Mouse (Mus musculus) embryonic fibroblast, embryonic 13.5 days (primary cell): ENCODE measurements at regions not wholly inside any gene's neighbourhood (a gene's known extent, or its start where the extent isn't known, plus 50 kb on each side); places are given as distances from the start of the nearest gene placed in this dataset.

Experiments used
- H3K27ac ChIP-seq: 2 replicates; pipeline ENCODE4 v1.5.1; 2012; ENCODE audit warnings: low read length, control low read depth, inconsistent platforms; ENCODE audit not compliant: insufficient read depth
- H3K4me1 ChIP-seq: 2 replicates; pipeline ENCODE4 v1.6.1; 2011; ENCODE audit warnings: low read length; ENCODE audit not compliant: control insufficient read depth, insufficient read depth
- H3K4me3 ChIP-seq: 2 replicates; pipeline ENCODE4 v1.5.1; 2011; ENCODE audit warnings: mild to moderate bottlenecking, control low read depth, low read length; ENCODE audit not compliant: insufficient read depth
- CTCF ChIP-seq: IDR thresholded peaks from 2 replicates; pipeline ENCODE4 v1.5.1; 2011; ENCODE audit warnings: mild to moderate bottlenecking, control low read depth, low read length, moderate library complexity, borderline replicate concordance; ENCODE audit not compliant: insufficient read depth
- POLR2A ChIP-seq: IDR thresholded peaks from 2 replicates; pipeline ENCODE4 v1.6.1; 2011; ENCODE audit warnings: low read depth, mild to moderate bottlenecking, control low read depth, low read length, moderate library complexity

- H3K4me3 ChIP-seq: no peak overlapping the region
- no peak overlapping the region for H3K27ac ChIP-seq
- H3K4me1 ChIP-seq: no peaks in the 10 kb centered on the region
- no peak for TF ChIP-seq CTCF
- TF ChIP-seq POLR2A: no peak
Observed at GRCm38 (mm10) chr2:46492299-46492698, 1375.1 kb upstream of the Zeb2 start.

GRCm38 (mm10) chr2:46491081-46491480 is 1373.9 kb upstream of the Zeb2 start:
- no peaks in the 10 kb centered on the region for H3K4me1 ChIP-seq
- TF ChIP-seq POLR2A (no peak), CTCF (no peak)
- H3K27ac ChIP-seq: no peak overlapping the region
- H3K4me3 ChIP-seq: no peak overlapping the region

- Histone ChIP-seq H3K4me3 (no peak overlapping the region), H3K27ac (no peak overlapping the region), H3K4me1 (no peaks in the 10 kb centered on the region)
- TF ChIP-seq POLR2A: no peak
- no peak for TF ChIP-seq CTCF
Observed at GRCm38 (mm10) chr2:46468936-46469629, 1351.9 kb upstream of the Zeb2 start.

GRCm38 (mm10) chr2:46465389-46465788 is 1348.2 kb upstream of the Zeb2 start:
- Histone ChIP-seq H3K4me1 (no peaks in the 10 kb centered on the region), H3K27ac (no peak overlapping the region), H3K4me3 (no peak overlapping the region)
- no peak for TF ChIP-seq POLR2A
- TF ChIP-seq CTCF: no peak

- no peak overlapping the region for H3K27ac ChIP-seq
- H3K4me1 ChIP-seq: no peaks in the 10 kb centered on the region
- TF ChIP-seq CTCF (no peak), POLR2A (no peak)
- H3K4me3 ChIP-seq: no peak overlapping the region
Observed at GRCm38 (mm10) chr2:46464913-46465312, 1347.7 kb upstream of the Zeb2 start.

GRCm38 (mm10) chr2:46462670-46463069 is 1345.5 kb upstream of the Zeb2 start:
- TF ChIP-seq CTCF: no peak
- TF ChIP-seq POLR2A: no peak
- no peaks in the 10 kb centered on the region for H3K4me1 ChIP-seq

GRCm38 (mm10) chr2:46450698-46451097 is 1333.5 kb upstream of the Zeb2 start:
- no peak overlapping the region for H3K4me3 ChIP-seq
- TF ChIP-seq CTCF (no peak), POLR2A (no peak)
- H3K27ac ChIP-seq: no peak overlapping the region; the same call in 1 of the 2 replicates
- no peaks in the 10 kb centered on the region for H3K4me1 ChIP-seq

More at GRCm38 (mm10) chr2:46462670-46463069, 1345.5 kb upstream of the Zeb2 start:
- H3K27ac ChIP-seq: no peak overlapping the region
- H3K4me3 ChIP-seq: no peak overlapping the region

- Histone ChIP-seq H3K4me3 (no peak overlapping the region), H3K27ac (no peak overlapping the region), H3K4me1 (peaks cover 9% of the 10 kb centered on the region)
- TF ChIP-seq POLR2A (no peak), CTCF (no peak)
Observed at GRCm38 (mm10) chr2:46445306-46445705, 1328.1 kb upstream of the Zeb2 start.

- Histone ChIP-seq H3K27ac (peak overlapping the region; percentile 96), H3K4me3 (no peak overlapping the region), H3K4me1 (peaks cover 9% of the 10 kb centered on the region)
- TF ChIP-seq CTCF (no peak), POLR2A (no peak)
Observed at GRCm38 (mm10) chr2:46443686-46444180, 1326.5 kb upstream of the Zeb2 start.

GRCm38 (mm10) chr2:46443061-46443685 is 1326.0 kb upstream of the Zeb2 start:
- Histone ChIP-seq H3K27ac (peak overlapping the region; percentile 96), H3K4me1 (peaks cover 9% of the 10 kb centered on the region), H3K4me3 (no peak overlapping the region)
- TF ChIP-seq POLR2A (peak; percentile 24; the same call in 1 of the 2 replicates), CTCF (no peak)
